Mouse (Mus musculus) C2C12 (cell line): ENCODE measurements at regions not wholly inside any gene's neighbourhood (a gene's known extent, or its start where the extent isn't known, plus 50 kb on each side); places are given as distances from the start of the nearest gene placed in this dataset.

ENCODE experiments used
- H3K27me3 ChIP-seq: one replicate; pipeline ENCODE4 v1.6.1; 2011; ENCODE audit not compliant: control insufficient read depth, insufficient read depth, insufficient read length
- H3K36me3 ChIP-seq: one replicate; pipeline ENCODE4 v1.6.1; 2011; ENCODE audit not compliant: control insufficient read depth, insufficient read depth
- H3K4me3 ChIP-seq: one replicate; pipeline ENCODE4 v1.5.1; 2011; ENCODE audit warnings: mild to moderate bottlenecking, control low read depth; ENCODE audit not compliant: poor library complexity, insufficient read depth, severe bottlenecking
- H3K79me2 ChIP-seq: one replicate; pipeline ENCODE4 v1.6.1; 2011; ENCODE audit not compliant: control insufficient read depth, insufficient read depth
- H3K79me3 ChIP-seq: one replicate; pipeline ENCODE4 v1.6.1; 2011; ENCODE audit warnings: low read depth, control low read depth
- H3ac ChIP-seq: one replicate; pipeline ENCODE3; 2011; ENCODE audit warnings: low read depth; ENCODE audit not compliant: control insufficient read depth, insufficient read length
- CEBPB ChIP-seq: IDR thresholded peaks from one replicate; pipeline ENCODE4 v1.6.1; 2011; ENCODE audit warnings: low read depth, mild to moderate bottlenecking, control low read depth, moderate library complexity
- CTCF ChIP-seq: IDR thresholded peaks from one replicate; pipeline ENCODE4 v1.5.1; 2011; ENCODE audit not compliant: control insufficient read depth, insufficient read depth, insufficient read length
- FOSL1 ChIP-seq: IDR thresholded peaks from one replicate; pipeline ENCODE4 v1.8.0; 2011; ENCODE audit warnings: mild to moderate bottlenecking, low read length; ENCODE audit not compliant: poor library complexity, insufficient read depth, severe bottlenecking
- MAX ChIP-seq: IDR thresholded peaks from one replicate; pipeline ENCODE4 v1.6.1; 2011; ENCODE audit warnings: mild to moderate bottlenecking, control low read depth
- MYOD1 ChIP-seq: IDR thresholded peaks from one replicate; pipeline ENCODE4 v1.6.1; 2011; ENCODE audit warnings: low read depth; ENCODE audit not compliant: control insufficient read depth, insufficient read length
- MYOG ChIP-seq: IDR thresholded peaks from one replicate; pipeline ENCODE4 v1.6.1; 2011; ENCODE audit not compliant: control insufficient read depth, insufficient read length; ENCODE audit errors: extremely low read depth
- USF1 ChIP-seq: IDR thresholded peaks from one replicate; pipeline ENCODE4 v1.6.1; 2011; ENCODE audit warnings: low read depth, mild to moderate bottlenecking, control low read depth, moderate library complexity

DNA sequence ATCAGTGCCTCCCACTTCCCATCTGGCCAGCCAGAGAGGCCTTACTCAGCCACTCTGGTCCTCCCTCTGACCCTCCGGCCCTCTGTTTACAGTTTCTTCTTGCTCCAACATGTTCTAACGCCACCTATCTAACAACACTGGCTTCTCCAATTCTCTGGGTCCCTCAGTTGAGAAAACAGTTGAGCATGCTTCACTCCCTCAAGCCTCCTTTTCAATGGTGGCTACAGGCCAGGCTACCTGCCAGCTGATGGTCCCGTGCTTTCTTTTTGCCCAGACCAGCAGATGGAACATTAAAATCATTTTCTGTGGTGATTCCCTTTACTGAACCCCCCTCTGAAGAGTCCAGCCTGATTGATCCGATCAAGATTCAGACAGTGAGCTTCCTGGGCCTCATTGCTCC lies 280.8 kb downstream of the Pdcd6ip start:
- TF ChIP-seq USF1 (no peak), MYOG (no peak), CTCF (no peak), MAX (no peak), FOSL1 (no peak), MYOD1 (no peak), CEBPB (no peak)
- H3K36me3 ChIP-seq = no peaks in the 10 kb centered on the region
- no peaks in the 10 kb centered on the region for H3K79me3 ChIP-seq
- no peaks in the 10 kb centered on the region for H3K27me3 ChIP-seq
- no peak overlapping the region for H3ac ChIP-seq
- H3K4me3 ChIP-seq = no peak overlapping the region
- no peaks in the 10 kb centered on the region for H3K79me2 ChIP-seq

GRCm38 (mm10) chr9:113426324-113426723 lies 281.7 kb downstream of the Pdcd6ip start:
- Histone ChIP-seq H3K4me3 (no peak overlapping the region), H3K36me3 (no peaks in the 10 kb centered on the region)

DNA sequence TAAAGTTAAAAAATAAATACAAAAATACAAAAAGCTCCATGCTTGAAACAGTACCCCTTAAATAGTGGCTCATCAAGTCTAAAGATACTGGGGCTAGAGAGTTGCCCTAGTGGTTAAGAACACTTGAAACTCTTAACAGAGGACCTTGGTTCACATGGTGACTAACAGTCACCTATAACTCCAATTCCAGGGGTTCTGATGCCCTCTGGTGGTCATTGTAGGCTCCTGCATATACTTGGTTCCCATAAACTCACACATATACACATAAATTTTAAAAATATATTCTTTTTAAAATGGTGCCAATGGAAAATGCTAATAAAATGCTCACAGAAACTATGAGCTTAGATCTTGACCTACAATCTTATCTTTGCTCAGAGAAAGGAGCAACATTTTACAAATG lies 286.4 kb downstream of the Pdcd6ip start:
- Histone ChIP-seq H3K79me2 (no peaks in the 10 kb centered on the region), H3K36me3 (no peaks in the 10 kb centered on the region), H3K79me3 (no peaks in the 10 kb centered on the region), H3K4me3 (no peak overlapping the region), H3ac (no peak overlapping the region), H3K27me3 (no peaks in the 10 kb centered on the region)
- TF ChIP-seq MYOG (no peak), USF1 (no peak)

More at GRCm38 (mm10) chr9:113426324-113426723, 281.7 kb downstream of the Pdcd6ip start:
- no peaks in the 10 kb centered on the region for H3K79me3 ChIP-seq
- H3ac ChIP-seq = no peak overlapping the region
- TF ChIP-seq MYOG = no peak
- TF ChIP-seq CTCF = no peak
- no peak for TF ChIP-seq USF1
- TF ChIP-seq MYOD1 = no peak
- no peak for TF ChIP-seq MAX
- TF ChIP-seq FOSL1 = no peak
- no peak for TF ChIP-seq CEBPB
- H3K79me2 ChIP-seq = no peaks in the 10 kb centered on the region
- H3K27me3 ChIP-seq = no peaks in the 10 kb centered on the region

- Histone ChIP-seq H3K79me3 (no peaks in the 10 kb centered on the region), H3K27me3 (no peaks in the 10 kb centered on the region), H3K4me3 (no peak overlapping the region), H3ac (no peak overlapping the region), H3K36me3 (no peaks in the 10 kb centered on the region), H3K79me2 (no peaks in the 10 kb centered on the region)
- TF ChIP-seq CTCF (no peak), CEBPB (no peak), MYOD1 (no peak), FOSL1 (no peak), USF1 (no peak)
These were observed 286.9 kb downstream of the Pdcd6ip start for GRCm38 (mm10) chr9:113421121-113421520.

DNA sequence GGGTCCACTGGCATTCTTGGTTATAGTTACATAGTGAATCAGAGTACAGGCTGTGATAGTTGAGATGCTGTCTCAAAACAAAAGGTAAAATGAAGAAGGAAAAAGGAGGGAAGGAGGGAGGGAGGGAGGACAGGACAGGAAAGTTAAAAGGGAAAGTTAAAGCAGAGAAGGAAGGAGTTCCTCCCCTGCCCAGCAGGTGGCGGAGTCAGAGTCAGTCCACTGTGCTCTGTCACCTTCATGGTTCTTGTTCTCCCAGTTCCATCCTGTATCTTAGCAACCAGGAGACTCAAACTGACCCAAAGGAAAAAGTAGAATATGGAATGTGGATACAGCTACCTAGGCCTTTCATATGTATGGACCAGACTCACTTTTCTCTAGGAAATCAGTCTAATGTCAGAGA lies 288.3 kb downstream of the Pdcd6ip start:
- H3K27me3 ChIP-seq = no peaks in the 10 kb centered on the region
- TF ChIP-seq USF1 (no peak), FOSL1 (no peak), MYOD1 (no peak), MAX (no peak)

GRCm38 (mm10) chr9:113417106-113417505 lies 291.0 kb downstream of the Pdcd6ip start:
- Histone ChIP-seq H3K4me3 (no peak overlapping the region), H3K79me2 (no peaks in the 10 kb centered on the region)
- TF ChIP-seq USF1 (no peak), MYOG (no peak), MAX (no peak), CEBPB (no peak), CTCF (no peak), FOSL1 (no peak), MYOD1 (no peak)

More for the DNA sequence above, 288.3 kb downstream of the Pdcd6ip start:
- H3K79me2 ChIP-seq = no peaks in the 10 kb centered on the region
- H3ac ChIP-seq = no peak overlapping the region
- H3K36me3 ChIP-seq = no peaks in the 10 kb centered on the region
- H3K79me3 ChIP-seq = no peaks in the 10 kb centered on the region
- no peak overlapping the region for H3K4me3 ChIP-seq

More at GRCm38 (mm10) chr9:113417106-113417505, 291.0 kb downstream of the Pdcd6ip start:
- Histone ChIP-seq H3K79me3 (no peaks in the 10 kb centered on the region), H3K27me3 (no peaks in the 10 kb centered on the region), H3K36me3 (no peaks in the 10 kb centered on the region), H3ac (no peak overlapping the region)
